Mouse (Mus musculus): ENCODE data around the gene Hist1h2bp. TPM values are rescaled to one million over a fixed set of nuclear protein-coding genes. Genes with fewer than 3 reads are reported as not detected.
"Not testable (repeated sequence)": the region's sequence is repeated elsewhere in the genome, so short reads cannot be mapped to it uniquely, and the experiment has no call there.

Hist1h2bp gene
- total RNA-seq, 1 experiment: 879 TPM

DNA sequence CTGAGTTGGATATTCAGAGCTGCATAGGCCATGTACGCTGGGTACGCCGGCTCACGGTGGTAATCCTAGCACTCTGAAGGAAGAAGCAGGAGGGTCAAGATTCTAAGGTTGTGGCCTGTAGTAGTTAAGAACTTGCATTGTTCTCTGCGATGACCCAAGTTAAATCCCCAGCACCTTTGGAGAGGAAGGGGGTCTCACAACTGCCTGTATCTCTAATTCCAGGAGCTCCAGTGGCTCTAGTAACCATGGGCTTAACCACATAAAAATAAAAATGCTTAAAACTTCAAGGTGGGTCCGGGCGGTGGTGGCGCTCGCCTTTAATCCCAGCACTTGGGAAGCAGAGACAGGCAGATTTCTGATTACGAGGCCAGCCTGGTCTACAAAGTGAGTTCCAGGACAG is 43.1 kb downstream of the Hist1h2bp start:
- peak overlapping the region; percentile 62; the same call in 1 of the 2 replicates for H3K9ac ChIP-seq (ENCODE audit: insufficient read depth, low read depth, low read length, poor library complexity, severe bottlenecking)
- H3K9me3 ChIP-seq (ENCODE audit: control insufficient read depth, insufficient read depth, low read depth, low read length): no peaks in the 10 kb centered on the region
- TF ChIP-seq ZNF384 (IDR thresholded peaks at IDR 0.05; ENCODE audit: low read depth, low read length) (no peak), MAFK (IDR thresholded peaks at IDR 0.05; ENCODE audit: insufficient read depth, low read depth, low read length) (no peak), ZC3H11A (IDR thresholded peaks at IDR 0.05; ENCODE audit: borderline replicate concordance, low read depth, low read length) (no peak), HCFC1 (IDR thresholded peaks at IDR 0.05; ENCODE audit: borderline replicate concordance, insufficient read depth, low read length) (no peak), CHD2 (IDR thresholded peaks at IDR 0.05; ENCODE audit: low read depth, low read length) (no peak)
- H3K4me1 ChIP-seq (ENCODE audit: control insufficient read depth in 2 of 2, insufficient read depth in 2 of 2, low read length in 2 of 2, poor library complexity in 1 of 2): peaks cover under 1 to 12% of the 10 kb centered on the region in 2 experiments; a peak in 1 of 4 replicates
- H3K4me3 ChIP-seq (ENCODE audit: insufficient read depth in 1 of 2, low read depth in 1 of 2, low read length in 2 of 2, poor library complexity in 1 of 2, severe bottlenecking in 1 of 2): peak overlapping the region; percentile 12 to 16; a peak in 1 of 4 replicates
- DNase-seq (ENCODE audit: low read depth, low spot score): no peak
- H3K27ac ChIP-seq (ENCODE audit: insufficient read depth, low read depth, low read length, poor library complexity, severe bottlenecking): peak overlapping the region; percentile 70; the same call in 1 of the 2 replicates
- no peaks in the 10 kb centered on the region for H3K36me3 ChIP-seq (ENCODE audit: control insufficient read depth, insufficient read depth, low read length, poor library complexity, severe bottlenecking)
- in situ Hi-C loops (cut with MboI; ENCODE audit: low sequenced_read_pairs in 2 of 2, unreplicated experiment in 2 of 2): no loop called here

DNA sequence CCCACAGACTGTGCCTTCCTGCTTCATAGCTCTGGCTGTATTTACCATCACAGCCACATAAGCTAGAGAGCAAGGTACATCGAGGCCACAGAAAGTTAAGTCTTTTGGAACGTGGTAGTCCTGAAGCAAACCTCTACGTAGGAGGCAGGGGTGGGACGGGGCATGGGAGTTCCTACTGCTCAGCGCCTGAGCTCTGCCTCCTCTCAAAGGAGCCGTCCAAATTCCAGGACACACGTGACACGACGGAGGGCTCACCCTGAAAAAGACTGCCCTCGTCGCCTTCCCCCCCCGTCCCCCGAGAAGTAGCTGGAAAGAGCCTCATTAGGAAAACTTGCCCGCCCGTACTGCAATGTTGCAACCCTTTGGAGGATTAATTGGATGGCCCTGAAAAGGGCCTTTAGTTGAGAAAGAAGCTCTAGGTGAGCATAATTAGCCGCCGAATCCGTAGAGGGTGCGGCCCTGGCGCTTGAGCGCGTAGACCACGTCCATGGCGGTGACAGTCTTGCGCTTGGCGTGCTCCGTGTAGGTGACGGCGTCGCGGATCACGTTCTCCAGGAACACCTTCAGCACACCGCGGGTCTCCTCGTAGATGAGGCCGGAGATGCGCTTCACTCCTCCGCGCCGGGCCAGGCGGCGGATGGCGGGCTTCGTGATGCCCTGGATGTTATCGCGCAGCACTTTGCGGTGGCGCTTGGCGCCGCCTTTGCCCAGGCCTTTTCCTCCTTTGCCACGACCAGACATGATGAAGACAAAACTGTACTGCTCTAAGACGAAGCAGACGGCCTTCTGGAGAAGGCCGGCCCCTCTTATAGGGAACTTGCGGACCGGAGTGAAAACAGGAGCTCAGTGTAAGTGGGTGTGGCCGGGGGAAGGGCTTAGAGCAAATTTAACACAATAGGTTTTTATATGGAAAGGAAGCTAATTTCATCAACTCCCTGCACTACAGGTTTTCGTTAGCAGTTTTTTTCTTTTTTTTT is 44.4 kb downstream of the Hist1h2bp start, which contains the start of gene Hist1h4n:
Gene Hist1h4n (minus strand): TSS at position 779 of the 977 bp plus-strand sequence.
- H3K4me3 ChIP-seq (ENCODE audit: insufficient read depth in 1 of 2, low read depth in 1 of 2, low read length in 2 of 2, poor library complexity in 1 of 2, severe bottlenecking in 1 of 2): peak within 1 kb of the TSS; percentile 23 to 46; a peak in 1 of 4 replicates
- H3K9me3 ChIP-seq (ENCODE audit: control insufficient read depth, insufficient read depth, low read depth, low read length); DNase-seq (ENCODE audit: low read depth, low spot score); in situ Hi-C loops (cut with MboI; ENCODE audit: low sequenced_read_pairs in 2 of 2, unreplicated experiment in 2 of 2); H3K4me1 ChIP-seq (ENCODE audit: control insufficient read depth in 2 of 2, insufficient read depth in 2 of 2, low read length in 2 of 2, poor library complexity in 1 of 2); H3K9ac ChIP-seq (ENCODE audit: insufficient read depth, low read depth, low read length, poor library complexity, severe bottlenecking); H3K36me3 ChIP-seq (ENCODE audit: control insufficient read depth, insufficient read depth, low read length, poor library complexity, severe bottlenecking): not testable (repeated sequence)
- H3K27ac ChIP-seq (ENCODE audit: insufficient read depth, low read depth, low read length, poor library complexity, severe bottlenecking): peak within 1 kb of the TSS; percentile 25; the same call in 1 of the 2 replicates

DNA sequence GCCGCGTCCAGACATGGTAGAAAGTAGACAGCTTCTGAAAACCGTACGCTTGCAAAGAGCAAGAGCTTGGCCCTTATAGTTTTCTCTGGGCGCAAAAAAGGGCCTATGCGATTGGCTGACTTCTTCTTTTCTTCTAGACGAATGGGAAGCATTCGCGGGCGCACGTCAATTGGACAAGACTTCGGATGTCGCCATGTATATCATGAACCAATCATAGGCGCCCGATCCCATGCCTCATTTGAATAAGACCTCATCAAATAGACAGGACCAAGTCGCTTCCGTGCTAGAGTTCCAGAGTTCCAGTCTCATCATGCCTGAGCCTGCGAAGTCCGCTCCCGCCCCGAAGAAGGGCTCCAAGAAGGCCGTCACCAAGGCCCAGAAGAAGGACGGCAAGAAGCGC is 46.2 kb downstream of the Hist1h2bp start, which contains the start of the genes Hist1h2ap and Hist1h2br:
Gene Hist1h2ap (minus strand): TSS at position 47 of the 400 bp plus-strand sequence.
Gene Hist1h2br (plus strand): TSS at position 283 of the 400 bp plus-strand sequence.
- H3K4me1 ChIP-seq (ENCODE audit: control insufficient read depth in 2 of 2, insufficient read depth in 2 of 2, low read length in 2 of 2, poor library complexity in 1 of 2); H3K9me3 ChIP-seq (ENCODE audit: control insufficient read depth, insufficient read depth, low read depth, low read length); H3K4me3 ChIP-seq (ENCODE audit: insufficient read depth in 1 of 2, low read depth in 1 of 2, low read length in 2 of 2, poor library complexity in 1 of 2, severe bottlenecking in 1 of 2); H3K36me3 ChIP-seq (ENCODE audit: control insufficient read depth, insufficient read depth, low read length, poor library complexity, severe bottlenecking); H3K9ac ChIP-seq (ENCODE audit: insufficient read depth, low read depth, low read length, poor library complexity, severe bottlenecking); in situ Hi-C loops (cut with MboI; ENCODE audit: low sequenced_read_pairs in 2 of 2, unreplicated experiment in 2 of 2); H3K27ac ChIP-seq (ENCODE audit: insufficient read depth, low read depth, low read length, poor library complexity, severe bottlenecking); DNase-seq (ENCODE audit: low read depth, low spot score): not testable (repeated sequence)

Other genes with a start within 250 kb of the Hist1h2bp start
- not detected in 2 replicates for gene Olfr1366, start 244.7 kb upstream of the Hist1h2bp start, total RNA-seq (2012; rRNA removed)
- gene Olfr1535, start 227.6 kb upstream of the Hist1h2bp start, total RNA-seq (2012; rRNA removed): not detected in 2 replicates
- gene Olfr1364, start 205.7 kb upstream of the Hist1h2bp start, total RNA-seq (2012; rRNA removed): not detected in 2 replicates
- gene Olfr1362, start 173.4 kb upstream of the Hist1h2bp start, total RNA-seq (2012; rRNA removed): not detected in 2 replicates
- gene Olfr11, start 144.9 kb upstream of the Hist1h2bp start, total RNA-seq (2012; rRNA removed): 0.13 TPM in 1 of 2 replicates, not detected in the other
- gene Olfr1361, start 124.1 kb upstream of the Hist1h2bp start, total RNA-seq (2012; rRNA removed): not detected in 2 replicates
- gene Olfr1360, start 110.1 kb upstream of the Hist1h2bp start, total RNA-seq (2012; rRNA removed): not detected in 2 replicates
- not detected in 2 replicates for gene Olfr1359, start 89.3 kb upstream of the Hist1h2bp start, total RNA-seq (2012; rRNA removed)
- gene Hist1h2bl, start 71.3 kb upstream of the Hist1h2bp start, total RNA-seq (2012; rRNA removed): 1,275 and 1,694 TPM in 2 replicates
- 1,685 and 2,304 TPM in 2 replicates for gene Hist1h2ai, start 71.0 kb upstream of the Hist1h2bp start, total RNA-seq (2012; rRNA removed)
- gene Hist1h3h, start 69.8 kb upstream of the Hist1h2bp start, total RNA-seq (2012; rRNA removed): 2,227 and 2,394 TPM in 2 replicates
- gene Hist1h2bm, start 65.4 kb upstream of the Hist1h2bp start, total RNA-seq (2012; rRNA removed): 468 and 757 TPM in 2 replicates
- 158 and 260 TPM in 2 replicates for gene Hist1h4j, start 52.4 kb upstream of the Hist1h2bp start, total RNA-seq (2012; rRNA removed)
- gene Hist1h4k, start 37.0 kb upstream of the Hist1h2bp start, total RNA-seq (2012; rRNA removed): 2,674 and 2,766 TPM in 2 replicates
- 1,029 and 1,218 TPM in 2 replicates for gene Hist1h2ak, start 33.6 kb upstream of the Hist1h2bp start, total RNA-seq (2012; rRNA removed)
- gene Hist1h2bn, start 33.3 kb upstream of the Hist1h2bp start, total RNA-seq (2012; rRNA removed): 306 and 496 TPM in 2 replicates
- gene Hist1h1b, start 6.8 kb upstream of the Hist1h2bp start, total RNA-seq (2012; rRNA removed): 619 and 849 TPM in 2 replicates
- gene Hist1h3i, start 4.1 kb upstream of the Hist1h2bp start, total RNA-seq (2012; rRNA removed): 874 and 1,089 TPM in 2 replicates
- 657 and 889 TPM in 2 replicates for gene Hist1h2an, start 243 bp upstream of the Hist1h2bp start, total RNA-seq (2012; rRNA removed)
- 1,775 and 2,433 TPM in 2 replicates for gene Hist1h2bq, start 22.7 kb downstream of the Hist1h2bp start, total RNA-seq (2012; rRNA removed)
- gene Hist1h2ao, start 23.0 kb downstream of the Hist1h2bp start, total RNA-seq (2012; rRNA removed): 669 TPM in 1 of 2 replicates, not detected in the other
- gene Hist1h4m, start 24.3 kb downstream of the Hist1h2bp start, total RNA-seq (2012; rRNA removed): 9.8 and 22.8 TPM in 2 replicates
- gene Hist1h4n, start 44.7 kb downstream of the Hist1h2bp start, total RNA-seq (2012; rRNA removed): 2,365 and 3,405 TPM in 2 replicates
- gene Hist1h2ap, start 46.0 kb downstream of the Hist1h2bp start, total RNA-seq (2012; rRNA removed): 3,404 and 3,578 TPM in 2 replicates
- gene Hist1h2br, start 46.3 kb downstream of the Hist1h2bp start, total RNA-seq (2012; rRNA removed): 1,712 and 2,111 TPM in 2 replicates
- gene Zfp184, start 157.6 kb downstream of the Hist1h2bp start, total RNA-seq (2012; rRNA removed): 5.4 and 6.2 TPM in 2 replicates
- gene Pom121l2, start 193.7 kb downstream of the Hist1h2bp start, total RNA-seq (2012; rRNA removed): 0.26 and 0.31 TPM in 2 replicates
- 2.6 and 2.9 TPM in 2 replicates for gene Prss16, start 222.3 kb downstream of the Hist1h2bp start, total RNA-seq (2012; rRNA removed)
- gene Hist1h2ah, start 248.1 kb downstream of the Hist1h2bp start, total RNA-seq (2012; rRNA removed): 1,543 and 2,450 TPM in 2 replicates
- 1,340 and 1,966 TPM in 2 replicates for gene Hist1h2bk, start 248.4 kb downstream of the Hist1h2bp start, total RNA-seq (2012; rRNA removed)